Mouse (Mus musculus) bone marrow, adult 2 months (tissue): ENCODE data around the gene Cx3cr1.

ENCODE experiments used
- CTCF ChIP-seq: fragments of 200-500 bp; IDR thresholded peaks from 2 replicates; pipeline ENCODE4 v1.5.1; 2011; ENCODE audit warnings: low read length, control low read depth; ENCODE audit not compliant: control insufficient read depth, insufficient read depth
- POLR2A ChIP-seq: fragments of 200-500 bp; IDR thresholded peaks from 2 replicates; pipeline ENCODE4 v1.6.1; 2011; ENCODE audit warnings: low read depth, mild to moderate bottlenecking, control low read depth, low read length, borderline replicate concordance; ENCODE audit not compliant: control insufficient read depth

DNA sequence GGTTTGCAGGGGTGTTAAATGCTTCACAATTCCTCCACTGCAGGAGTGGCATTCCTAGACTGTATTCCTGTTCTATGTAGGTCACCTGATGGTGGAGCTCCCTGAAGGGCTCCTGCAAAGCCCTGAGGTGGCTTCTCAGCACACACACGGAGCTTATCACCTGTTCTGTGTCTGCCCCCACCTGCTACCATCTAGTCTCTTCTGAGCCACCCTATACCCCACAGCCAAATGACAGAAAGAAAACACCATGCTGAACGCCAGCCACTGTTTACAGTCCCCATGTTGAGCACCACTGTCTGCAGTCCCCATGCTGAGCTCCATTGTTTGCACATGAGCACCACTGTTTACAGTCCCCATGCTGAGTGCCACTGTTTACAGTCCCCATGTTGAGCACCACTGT lies 89.9 kb downstream of the Cx3cr1 start:
- no peak for TF ChIP-seq CTCF
- TF ChIP-seq POLR2A, result no peak
